28 mouse cellular contexts compared by ENCODE assay signal in the genomic region with DNA sequence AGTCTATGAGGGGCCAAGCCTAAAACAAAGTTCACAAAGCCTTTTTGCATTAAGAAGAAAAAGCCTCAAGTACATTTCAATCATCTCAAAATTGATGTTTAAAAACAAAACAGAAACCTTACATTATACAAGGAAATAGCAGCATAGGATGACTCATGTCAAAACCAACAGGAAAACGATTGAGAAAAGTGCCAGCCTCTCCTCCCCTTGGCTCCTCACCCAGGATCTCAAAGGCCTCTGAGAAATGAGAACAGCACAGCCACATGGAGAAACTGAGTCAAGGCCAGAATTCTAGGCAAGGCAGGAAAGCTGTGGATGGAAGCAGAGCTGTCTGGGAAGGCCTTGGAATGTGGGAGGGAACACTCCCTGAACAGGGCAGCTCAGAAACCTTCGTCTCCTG. TPM values are rescaled to one million over a fixed set of nuclear protein-coding genes. Genes with fewer than 3 reads are reported as not detected.
A peak's percentile ranks its signal among the peaks of the same experiment; 100 is the strongest.
DNase-seq lines count a peak whose midpoint lies in the region; ATAC-seq lines count a peak whose summit lies in the region.
"Had no signal": no experiment of that assay in that cellular context is flagged by ENCODE, and none has a peak within 500 bp of the region (broad histone marks: within the 10 kb centered on the region; RNA-seq: fewer than 3 reads in every experiment).

No protein-coding gene starts in this region.

- H3K36me3 ChIP-seq in kidney, embryonic 14.5 days (ENCODE audit: control insufficient read depth, insufficient read depth, low read length), result peaks cover 56% of the 10 kb centered on the region

- no peaks in the 10 kb centered on the region for H3K4me1 ChIP-seq in kidney, embryonic 14.5 days (ENCODE audit: control insufficient read depth, insufficient read depth, low read length)
- H3K4me1 ChIP-seq: forebrain, embryonic 12.5 days; hindbrain, embryonic 13.5 days; intestine, embryonic 15.5 days had no signal

- WGBS in kidney, embryonic 14.5 days, result 75% methylated on average over 2 of the region's 2 CpGs

- peak overlapping the region; percentile 26; the same call in 1 of the 2 replicates for H3K27ac ChIP-seq in kidney, embryonic 14.5 days (ENCODE audit: low read depth, low read length)
- H3K27ac ChIP-seq: embryonic facial prominence, embryonic 12.5 days; forebrain, embryonic 12.5 days; heart, adult 2 months; heart, embryonic 15.5 days; hindbrain, embryonic 13.5 days; hindbrain, postnatal 0 days; intestine, embryonic 15.5 days had no signal

- H3K9ac ChIP-seq in kidney, embryonic 14.5 days (ENCODE audit: low read depth, low read length), result no peak overlapping the region
- H3K9ac ChIP-seq: embryonic facial prominence, embryonic 12.5 days; forebrain, embryonic 12.5 days; forebrain, postnatal 0 days; heart, embryonic 15.5 days; hindbrain, embryonic 13.5 days; intestine, embryonic 15.5 days had no signal

- no peak overlapping the region for H3K4me2 ChIP-seq in kidney, embryonic 14.5 days (replicated peaks; ENCODE audit: low read depth, low read length)
- H3K4me2 ChIP-seq: embryonic facial prominence, embryonic 12.5 days; forebrain, embryonic 12.5 days; heart, embryonic 11.5 days; heart, embryonic 15.5 days; hindbrain, embryonic 13.5 days; intestine, embryonic 15.5 days had no signal

- no peaks in the 10 kb centered on the region for H3K27me3 ChIP-seq in kidney, embryonic 14.5 days (ENCODE audit: control insufficient read depth, insufficient read depth, low read length)
- H3K27me3 ChIP-seq: CH12.LX; embryonic facial prominence, embryonic 12.5 days; forebrain, embryonic 12.5 days; heart, embryonic 15.5 days; hindbrain, embryonic 13.5 days; intestine, embryonic 15.5 days had no signal

- no peaks in the 10 kb centered on the region for H3K9me3 ChIP-seq in kidney, embryonic 14.5 days (ENCODE audit: control insufficient read depth, low read length)
- H3K9me3 ChIP-seq: embryonic facial prominence, embryonic 12.5 days; forebrain, embryonic 12.5 days; G1E; heart, embryonic 15.5 days; hindbrain, embryonic 13.5 days; intestine, embryonic 15.5 days had no signal

- ATAC-seq in kidney, embryonic 14.5 days (ENCODE audit: low FRiP score, low TSS enrichment), result no peak
- ATAC-seq in activated CD4-positive, CD25-positive, alpha-beta regulatory T cell, adult 4 months, result no peak
- ATAC-seq: forebrain, postnatal 0 days; hindbrain, postnatal 0 days; intestine, embryonic 15.5 days had no signal

- H3K4me3 ChIP-seq in kidney, embryonic 14.5 days (ENCODE audit: low read length), result no peak overlapping the region
- H3K4me3 ChIP-seq: embryonic facial prominence, embryonic 12.5 days; forebrain, embryonic 12.5 days; heart, adult 2 months; heart, embryonic 15.5 days; hindbrain, embryonic 13.5 days; intestine, embryonic 15.5 days had no signal

- no peak for DNase-seq in kidney, adult 9 months
- DNase-seq in 3T3-L1 (ENCODE audit: low read depth, low spot score) (peak; percentile 50), NIH3T3 (ENCODE audit: low read depth) (peak; percentile 77)
- DNase-seq in induced T-regulatory cell, adult 2 months (ENCODE audit: low read depth), result peak; percentile 61
- DNase-seq in urinary bladder, postnatal 25 days (ENCODE audit: low spot score), result no peak
- DNase-seq: adrenal gland, adult 2 months; adrenal gland, postnatal 25 days; cerebellum, adult 11 months; cerebellum, adult 8-10 months; cerebellum, postnatal 25 days; forebrain, postnatal 0 days; gastrocnemius, postnatal 14 days; heart, adult 2 months; heart, postnatal 14 days had no signal

RNA-seq across cellular contexts. Expression of a gene that starts 13.2 kb away (rescaled TPM):
- polyA plus RNA-seq in kidney, embryonic 14.5 days (2014; fragmentation: Nextera tagmentation; extraction: Ambion mirVana), result 0.45 and 0.51 TPM in 2 replicates
- polyA plus RNA-seq in activated CD4-positive, CD25-positive, alpha-beta regulatory T cell, adult 4 months (2017; shearing (Covaris generic)), result 1 to 10 TPM in 1 of 2 experiments, under 1 TPM in 1; 0.64 to 1.7 TPM
- polyA plus RNA-seq: G1E; gonadal fat pad, adult 2 months; heart, embryonic 11.5 days had no signal

RNA-seq across cellular contexts. Expression of a gene that starts 28.0 kb away (rescaled TPM):
- not detected in 2 replicates for polyA plus RNA-seq in kidney, embryonic 14.5 days (2014; fragmentation: Nextera tagmentation; extraction: Ambion mirVana)
- not detected for polyA plus RNA-seq in activated CD4-positive, CD25-positive, alpha-beta regulatory T cell, adult 4 months (2017; shearing (Covaris generic))
- polyA plus RNA-seq: brain, embryonic 14.5 days; cortical plate, adult 2 months; embryonic facial prominence, embryonic 12.5 days; forebrain, embryonic 12.5 days; forebrain, postnatal 0 days; G1E; heart, embryonic 11.5 days; hindbrain, embryonic 13.5 days; hindbrain, postnatal 0 days had no signal

RNA-seq across cellular contexts. Expression of a gene that starts 33.9 kb away (rescaled TPM):
- polyA plus RNA-seq in kidney, embryonic 14.5 days (2014; fragmentation: Nextera tagmentation; extraction: Ambion mirVana), result 134 and 140 TPM in 2 replicates
- 100 to 1,000 TPM; 204 to 207 TPM for polyA plus RNA-seq in activated CD4-positive, CD25-positive, alpha-beta regulatory T cell, adult 4 months (2017; shearing (Covaris generic))

RNA-seq across cellular contexts. Expression of a gene that starts 39.4 kb away (rescaled TPM):
- not detected in 2 replicates for polyA plus RNA-seq in kidney, embryonic 14.5 days (2014; fragmentation: Nextera tagmentation; extraction: Ambion mirVana)
- not detected for polyA plus RNA-seq in activated CD4-positive, CD25-positive, alpha-beta regulatory T cell, adult 4 months (2017; shearing (Covaris generic))
- polyA plus RNA-seq: adrenal gland, adult 2 months; cortical plate, adult 2 months; embryonic facial prominence, embryonic 12.5 days; forebrain, embryonic 12.5 days; forebrain, postnatal 0 days; G1E; heart, adult 2 months; heart, embryonic 11.5 days; heart, embryonic 15.5 days; hindbrain, embryonic 13.5 days; hindbrain, postnatal 0 days; intestine, embryonic 15.5 days had no signal

RNA-seq across cellular contexts. Expression of a gene that starts 58.0 kb away (rescaled TPM):
- polyA plus RNA-seq in kidney, embryonic 14.5 days (2014; fragmentation: Nextera tagmentation; extraction: Ambion mirVana), result not detected in 2 replicates
- not detected for polyA plus RNA-seq in activated CD4-positive, CD25-positive, alpha-beta regulatory T cell, adult 4 months (2017; shearing (Covaris generic))
- polyA plus RNA-seq: adrenal gland, adult 2 months; cortical plate, adult 2 months; embryonic facial prominence, embryonic 12.5 days; forebrain, embryonic 12.5 days; forebrain, postnatal 0 days; G1E; heart, embryonic 11.5 days; heart, embryonic 15.5 days; hindbrain, embryonic 13.5 days; hindbrain, postnatal 0 days; intestine, embryonic 15.5 days had no signal

Comparison
In these comparisons a context has a peak if more than half of its experiments do, and no peak if none do; other contexts are left out.
1. DNase-seq: peak in 3T3-L1 (single experiment), NIH3T3 (single experiment) and induced T-regulatory cell, adult 2 months (single experiment); none in kidney, adult 9 months (single experiment) and urinary bladder, postnatal 25 days (single experiment).